Mouse (Mus musculus): ENCODE results near the gene Hectd2. TPM values are rescaled to one million over a fixed set of nuclear protein-coding genes. Genes with fewer than 3 reads are reported as not detected.

Gene Hectd2
- 1 to 10 TPM; 2.4 to 2.6 TPM for total RNA-seq (2021)
- long read RNA-seq, experiment 1: 0 reads
- long read RNA-seq, experiment 2: 0 reads

GRCm38 (mm10) chr19:36554046-36554784 is at the start of gene Hectd2:
Gene Hectd2, plus strand, starts transcription at chr19:36554639.
- peak; percentile 72 for DNase-seq

- no peak for DNase-seq
Measured at GRCm38 (mm10) chr19:36504716-36505115, 49.7 kb upstream of the Hectd2 start.

DNA sequence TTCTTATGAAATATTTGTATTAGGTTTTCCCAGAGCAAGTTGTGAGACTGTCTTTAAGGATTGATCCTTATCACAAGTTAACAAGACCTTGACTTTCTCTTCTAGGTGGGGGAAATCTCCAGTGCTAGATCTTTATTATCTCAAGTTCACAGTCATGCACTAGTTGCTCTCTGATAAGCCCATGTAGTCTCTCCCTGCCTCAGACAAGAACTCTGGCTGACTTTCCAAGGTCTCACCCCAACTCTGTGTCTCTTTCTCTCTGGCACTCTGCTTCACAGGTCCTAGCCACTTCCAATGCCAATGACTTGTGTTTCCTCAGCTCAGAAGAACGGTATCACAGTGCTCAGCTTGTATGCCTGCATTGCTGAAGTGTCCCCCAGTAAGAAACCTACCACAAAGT is 43.1 kb upstream of the Hectd2 start:
- no peak for DNase-seq

DNA sequence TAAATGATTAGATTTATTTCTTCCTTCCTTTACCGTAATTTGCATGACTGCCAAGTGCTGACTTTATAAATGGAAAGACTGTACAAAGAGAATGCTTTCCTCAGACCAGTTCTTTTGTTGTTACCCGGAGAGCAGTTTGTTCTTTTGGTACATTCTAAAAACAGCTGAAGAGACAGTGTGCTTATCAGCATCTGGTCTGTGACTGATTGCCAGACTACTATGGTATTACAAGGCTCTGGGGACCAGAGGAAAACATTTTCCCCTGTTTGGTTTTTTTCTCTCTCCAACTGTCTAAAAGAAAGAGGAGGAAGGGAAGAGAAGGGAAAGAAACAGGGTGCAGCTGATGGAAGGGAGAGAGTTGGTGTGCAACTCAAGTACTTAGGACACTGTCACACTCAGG is 36.0 kb upstream of the Hectd2 start:
- DNase-seq: no peak

- DNase-seq: no peak
Measured at GRCm38 (mm10) chr19:36521568-36521967, 32.9 kb upstream of the Hectd2 start.

DNA sequence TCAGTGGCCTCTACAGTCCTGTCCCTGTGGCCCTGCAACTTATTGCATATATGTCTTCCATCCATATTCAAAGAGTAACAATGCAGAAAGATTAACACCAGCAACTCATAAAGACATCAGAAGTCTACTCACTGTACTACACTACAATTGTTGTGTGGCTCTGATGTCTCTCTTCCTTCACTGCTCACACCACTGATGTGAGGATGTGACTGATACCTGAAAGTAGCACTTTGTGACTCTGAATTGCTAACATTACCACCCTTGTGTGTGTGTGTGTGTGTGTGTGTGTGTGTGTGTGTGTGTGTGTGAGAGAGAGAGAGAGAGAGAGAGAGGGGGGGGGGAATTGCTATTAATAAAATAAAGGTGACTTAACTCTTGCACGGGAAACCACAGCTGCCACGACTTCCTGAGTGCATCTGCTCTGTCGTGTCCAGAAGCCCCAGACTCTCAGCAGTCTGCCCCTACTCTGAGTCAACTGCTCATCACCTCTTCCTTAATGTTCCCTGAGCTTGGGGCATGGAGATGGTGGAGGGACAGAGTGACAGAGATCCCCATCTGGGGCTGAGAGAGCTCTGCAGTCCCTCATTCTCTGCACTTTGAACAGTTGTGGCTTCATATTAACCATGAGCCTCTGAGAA is 31.8 kb upstream of the Hectd2 start:
- no peak for DNase-seq

DNA sequence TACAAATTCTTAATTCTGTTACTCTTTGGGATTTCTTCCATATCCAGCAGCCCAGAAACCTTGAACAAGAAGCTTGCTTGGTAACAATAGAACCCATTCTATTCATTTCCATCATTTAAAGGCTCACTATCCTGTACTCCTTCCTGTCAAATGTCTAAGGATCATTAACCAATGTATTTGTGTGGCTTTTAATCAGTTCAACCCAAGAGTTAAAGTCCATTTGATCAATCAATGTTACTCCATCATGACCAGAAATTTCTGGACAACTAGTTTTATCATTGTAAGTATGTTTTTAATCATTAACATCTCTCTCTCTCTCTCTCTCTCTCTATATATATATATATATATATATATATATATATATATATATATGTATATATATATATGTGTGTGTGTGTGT is 29.4 kb upstream of the Hectd2 start:
- DNase-seq: no peak

DNA sequence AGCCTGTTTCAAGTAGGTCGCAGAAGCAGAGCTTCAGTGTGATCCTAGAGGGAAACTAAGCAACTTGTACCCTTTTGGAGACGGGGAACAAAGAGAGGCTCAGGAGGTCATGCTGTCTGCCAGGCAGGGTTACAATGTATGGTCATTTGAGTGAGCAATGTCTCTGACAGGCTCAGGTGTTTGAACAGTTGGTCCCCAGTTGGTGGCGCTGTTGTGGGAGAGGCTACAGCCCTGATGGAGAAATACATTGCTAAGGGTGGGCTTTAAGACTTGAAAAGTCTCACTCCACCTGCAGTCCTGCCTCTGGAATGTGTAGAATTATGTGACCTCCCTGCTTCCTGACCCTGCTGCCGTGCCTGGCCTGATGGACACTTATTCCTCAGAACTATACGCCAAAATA is 21.4 kb upstream of the Hectd2 start:
- peak; percentile 25 for DNase-seq

GRCm38 (mm10) chr19:36534011-36534765 is 20.3 kb upstream of the Hectd2 start:
- DNase-seq: peak; percentile 59

DNA sequence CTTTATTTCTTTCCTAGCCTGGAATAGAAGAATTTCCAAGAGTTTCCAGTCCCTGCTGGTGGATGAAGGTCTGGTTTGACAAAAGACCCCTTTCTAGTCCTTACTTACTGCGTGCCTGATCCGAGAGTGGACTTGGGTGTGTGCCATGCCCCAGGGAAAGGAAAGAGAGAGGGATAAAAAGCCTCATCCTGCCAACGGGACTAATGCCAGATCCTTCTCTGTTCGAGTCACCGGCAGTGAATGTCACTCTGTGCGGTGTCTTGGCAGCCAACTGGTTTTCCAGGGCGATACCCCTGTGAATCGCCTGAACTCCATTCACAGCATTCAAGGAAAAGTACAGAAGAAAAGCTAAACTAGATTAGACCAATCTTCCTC is 19.7 kb upstream of the Hectd2 start:
- DNase-seq: peak; percentile 75

- DNase-seq: no peak
Measured at GRCm38 (mm10) chr19:36535186-36535585, 19.3 kb upstream of the Hectd2 start.

DNA sequence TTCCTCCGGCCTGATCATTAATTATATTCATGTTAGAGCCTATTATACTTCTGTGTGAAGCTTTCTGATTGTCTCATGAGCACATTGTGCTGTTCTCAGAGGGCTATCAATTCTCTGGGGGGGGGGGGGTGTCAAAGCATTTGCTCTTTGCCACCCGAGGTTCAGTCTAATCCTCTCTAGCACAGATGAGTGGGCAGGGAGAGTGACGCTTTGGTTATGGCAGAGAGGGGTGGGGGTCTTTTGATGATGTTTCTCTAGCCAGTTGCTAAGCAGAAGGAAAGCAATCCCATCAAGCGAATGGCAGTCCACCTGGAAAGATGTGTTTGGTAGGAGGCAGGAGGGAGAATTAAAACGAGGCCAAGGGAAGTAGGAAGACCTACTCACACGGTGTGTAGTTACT is 18.6 kb upstream of the Hectd2 start:
- DNase-seq: no peak

DNA sequence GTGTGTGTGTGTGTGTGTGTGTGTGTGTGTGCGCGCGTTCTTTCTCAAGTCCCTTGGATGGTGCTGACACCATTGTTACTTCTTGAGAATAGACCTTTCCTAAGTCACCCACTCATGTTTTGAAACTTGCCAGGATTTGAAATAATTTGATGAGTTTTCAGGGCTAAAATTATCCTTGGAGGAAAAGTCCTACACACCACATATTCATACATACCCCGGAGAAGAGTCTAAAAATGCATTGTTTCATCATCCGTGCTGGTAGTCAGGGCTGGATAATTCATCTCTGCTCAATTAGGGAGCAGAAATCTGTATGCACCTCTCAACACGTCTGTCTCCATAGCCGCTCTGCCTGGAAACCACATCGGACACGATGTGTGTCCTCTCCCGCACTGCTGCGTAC is 17.5 kb upstream of the Hectd2 start:
- DNase-seq: no peak

GRCm38 (mm10) chr19:36538528-36538927 is 15.9 kb upstream of the Hectd2 start:
- DNase-seq: peak; percentile 46

- no peak for DNase-seq
Measured at GRCm38 (mm10) chr19:36539311-36539710, 15.1 kb upstream of the Hectd2 start.

- no peak for DNase-seq
Measured at GRCm38 (mm10) chr19:36540012-36540606, 14.3 kb upstream of the Hectd2 start.

- no peak for DNase-seq
Measured at GRCm38 (mm10) chr19:36540776-36541175, 13.7 kb upstream of the Hectd2 start.

- DNase-seq: no peak
Measured at GRCm38 (mm10) chr19:36553561-36554045, 836 bp upstream of the Hectd2 start.

DNA sequence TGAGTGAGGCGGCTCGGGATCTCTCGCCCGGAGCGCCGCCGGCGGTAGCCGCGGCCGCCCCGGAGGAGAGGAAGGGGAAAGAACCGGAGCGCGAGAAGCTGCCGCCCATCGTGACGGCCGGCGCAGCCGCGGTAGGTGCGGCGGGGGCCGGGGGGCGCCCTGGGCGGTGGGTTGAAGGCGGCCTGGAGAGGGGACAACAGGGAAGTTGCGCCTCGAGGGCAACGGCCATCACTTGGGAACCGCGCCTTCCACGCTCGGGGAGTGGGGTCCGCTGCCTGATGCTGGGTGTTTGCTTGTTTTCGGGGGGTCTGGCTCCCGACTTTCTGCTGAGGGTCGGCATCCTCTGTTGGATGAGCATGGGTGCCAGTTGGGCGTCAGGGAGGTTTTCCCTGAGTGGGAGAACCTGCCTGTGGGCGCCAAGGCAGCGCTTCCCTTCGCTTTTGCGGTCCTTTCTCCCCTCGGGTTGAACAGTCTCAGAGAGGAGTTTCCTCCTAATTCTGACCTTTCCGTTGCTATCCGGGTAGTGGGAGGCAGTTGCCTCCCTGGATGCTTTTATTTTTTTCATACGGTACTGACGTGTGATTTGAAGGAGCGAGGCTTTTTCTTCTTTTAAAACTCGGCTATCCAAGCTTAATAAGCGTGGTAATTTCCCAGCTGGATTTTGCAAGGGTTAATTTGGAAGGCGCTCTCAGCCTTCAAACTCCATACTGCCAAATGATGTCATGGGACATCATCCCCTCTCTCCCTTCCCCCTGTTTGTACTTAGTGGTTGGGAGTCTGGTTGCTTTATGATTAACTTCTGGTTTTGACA is 551 bp downstream of the Hectd2 start:
- no peak for DNase-seq

DNA sequence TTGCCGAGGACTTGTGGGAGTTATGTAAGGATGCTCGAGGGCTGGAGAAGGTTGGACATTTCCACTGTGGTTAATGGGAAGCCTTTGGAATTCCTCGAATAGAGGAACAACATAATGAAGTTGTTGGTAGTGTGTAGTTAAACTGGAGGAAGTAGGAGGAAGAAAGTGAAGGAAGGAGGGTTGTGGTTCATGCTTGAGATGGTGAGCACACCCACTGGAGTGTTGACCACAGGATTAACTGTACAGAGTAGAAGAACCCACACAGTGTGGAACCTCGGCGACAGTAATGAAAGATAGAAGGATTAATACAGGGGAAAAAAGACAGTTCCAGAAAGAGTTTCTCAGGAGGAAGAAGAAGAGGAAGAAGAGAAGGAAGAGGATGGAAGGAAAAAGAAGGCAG is 4.9 kb downstream of the Hectd2 start:
- no peak for DNase-seq

- DNase-seq: no peak
Measured at GRCm38 (mm10) chr19:36560160-36560559, 5.7 kb downstream of the Hectd2 start.

DNA sequence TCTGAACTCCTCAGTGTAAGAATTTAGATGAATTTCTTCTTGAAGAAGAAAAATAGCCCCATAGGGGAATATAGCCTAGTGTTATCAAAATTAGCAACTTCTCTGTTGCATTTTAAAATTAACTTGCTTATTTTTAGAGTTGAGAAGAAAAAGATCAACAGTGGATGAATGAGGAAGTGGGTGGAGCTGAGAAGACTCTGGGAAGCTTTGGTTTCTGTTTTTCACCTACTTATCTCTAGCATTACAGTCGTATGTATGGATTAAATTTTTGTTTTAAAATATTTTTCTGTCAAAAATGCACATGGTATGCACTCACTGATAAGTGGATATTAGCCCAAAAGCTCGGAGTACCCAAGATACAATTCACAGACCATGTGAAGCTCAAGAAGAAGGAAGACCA is 6.7 kb downstream of the Hectd2 start:
- no peak for DNase-seq
